Mouse (Mus musculus) heart, postnatal 0 days (tissue): ENCODE measurements around the gene Dhrs7.
A peak's percentile ranks its signal among the peaks of the same experiment; 100 is the strongest.

ENCODE experiments used
- CTCF ChIP-seq: IDR thresholded peaks from 2 replicates; pipeline ENCODE4 v1.5.1; 2016; ENCODE audit warnings: antibody characterized with exemption, control low read depth, low read depth
- EP300 ChIP-seq: IDR thresholded peaks from 2 replicates; pipeline ENCODE4 v1.6.1; 2016; ENCODE audit warnings: antibody characterized with exemption, low read depth

DNA sequence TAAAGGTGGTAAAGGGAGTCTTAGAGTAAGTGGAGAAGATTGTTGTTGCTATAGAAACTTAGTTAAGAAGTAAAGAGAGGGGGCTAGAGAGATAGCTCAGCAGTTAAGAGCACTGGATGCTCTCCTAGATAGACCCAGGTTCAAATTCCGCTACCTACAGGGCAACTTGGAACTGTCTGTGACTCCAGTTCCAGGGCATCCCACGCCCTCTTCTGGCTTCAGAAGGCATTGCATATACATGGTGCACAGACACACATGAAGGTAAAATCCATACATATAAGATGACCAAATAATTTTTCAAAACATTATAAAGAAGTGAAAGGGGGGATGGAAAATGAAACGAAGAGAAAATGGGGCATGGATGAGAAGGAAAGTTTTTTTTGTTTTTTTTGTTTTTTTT is 14.9 kb upstream of the Dhrs7 start:
- TF ChIP-seq CTCF (0 out of 2 replicates have a peak, but pooled peaks have one; percentile 12), EP300 (no peak)
